ENCODE assay signal across 8 mouse cellular contexts in genomic region chr12:111559647-111560258, GRCm38 (mm10). TPM values are rescaled to one million over a fixed set of nuclear protein-coding genes. Genes with fewer than 3 reads are reported as not detected.
DNase-seq lines count a peak whose midpoint lies in the region; ATAC-seq and TF ChIP-seq lines count a peak whose summit lies in the region.

No protein-coding gene starts in this region.

- DNase-seq in kidney, adult 2 months, result no peak
- no peak for DNase-seq in kidney, postnatal 25 days
- DNase-seq in liver, result peak; percentile 44
- DNase-seq in naive thymus-derived CD4-positive, alpha-beta T cell, adult 2 months (ENCODE audit: low read depth), result peak; percentile 89
- DNase-seq in thymus, postnatal 4 days, result peak; percentile 63
- no peak for DNase-seq in urinary bladder, postnatal 36 days (ENCODE audit: low spot score in 2 of 2)

- H3K9me3 ChIP-seq in hindbrain, embryonic 15.5 days, result no peaks in the 10 kb centered on the region

- no peak for TF ChIP-seq CTCF in kidney, adult 2 months (conservative IDR thresholded peaks at IDR 0.05; ENCODE audit: insufficient read depth, insufficient read length, low read depth, low read length)

- H3K9ac ChIP-seq in hindbrain, embryonic 15.5 days, result no peak overlapping the region

- H3K4me3 ChIP-seq in kidney, adult 2 months (ENCODE audit: insufficient read depth, low read depth, low read length), result peak overlapping the region; percentile 15; the same call in 1 of the 2 replicates
- H3K4me3 ChIP-seq in hindbrain, embryonic 15.5 days, result peak overlapping the region; percentile 17

- H3K4me1 ChIP-seq in kidney, adult 2 months (ENCODE audit: control insufficient read depth, insufficient read depth, low read length), result 0 out of 2 replicates have a peak, but pooled peaks cover 5% of the 10 kb centered on the region
- peaks cover 12% of the 10 kb centered on the region; the same call in 1 of the 2 replicates for H3K4me1 ChIP-seq in hindbrain, embryonic 15.5 days (replicated peaks)

- TF ChIP-seq POLR2A in kidney, adult 2 months (IDR thresholded peaks at IDR 0.05; ENCODE audit: low read depth, low read length), result no peak

- peak overlapping the region; percentile 37 for H3K4me2 ChIP-seq in hindbrain, embryonic 15.5 days

- no peak overlapping the region for H3K27ac ChIP-seq in kidney, adult 2 months (ENCODE audit: insufficient read depth, low read depth, low read length)
- H3K27ac ChIP-seq in hindbrain, embryonic 15.5 days (replicated peaks), result peak overlapping the region; percentile 52

- WGBS in kidney, adult 2 months, result 26% methylated on average over 18 of the region's 18 CpGs
- WGBS in hindbrain, embryonic 15.5 days, result 54% methylated on average over 18 of the region's 18 CpGs

- no peaks in the 10 kb centered on the region for H3K36me3 ChIP-seq in kidney, adult 2 months (ENCODE audit: control insufficient read depth, insufficient read depth, low read length)
- H3K36me3 ChIP-seq in hindbrain, embryonic 15.5 days, result no peaks in the 10 kb centered on the region

- ATAC-seq in common myeloid progenitor, adult 5-6 weeks (replicated peaks; ENCODE audit: low read depth, poor library complexity, severe bottlenecking), result peak; percentile 81
- peak; percentile 38; the same call in 1 of the 2 replicates for ATAC-seq in hindbrain, embryonic 15.5 days (ENCODE audit: low FRiP score, low read depth)

- H3K27me3 ChIP-seq in kidney, adult 2 months (replicated peaks; ENCODE audit: control insufficient read depth, insufficient read depth, low read length), result no peaks in the 10 kb centered on the region
- no peaks in the 10 kb centered on the region for H3K27me3 ChIP-seq in hindbrain, embryonic 15.5 days

RNA-seq across cellular contexts. Expression of gene Mark3, which starts 14.6 kb away (rescaled TPM):
- polyA plus RNA-seq in kidney, adult 2 months (2012; rRNA removed), result 33.7 and 37.4 TPM in 2 replicates
- 60.4 and 76.4 TPM in 2 replicates for total RNA-seq in common myeloid progenitor, adult 5-6 weeks (2017)
- 52.2 and 52.3 TPM in 2 replicates for polyA plus RNA-seq in hindbrain, embryonic 15.5 days (2015; fragmentation: Nextera tagmentation; extraction: Ambion mirVana)

RNA-seq across cellular contexts. Expression of gene Eif5, which starts 21.9 kb away (rescaled TPM):
- 90.3 and 91.1 TPM in 2 replicates for polyA plus RNA-seq in kidney, adult 2 months (2012; rRNA removed)
- total RNA-seq in common myeloid progenitor, adult 5-6 weeks (2017), result 309 and 347 TPM in 2 replicates
- polyA plus RNA-seq in hindbrain, embryonic 15.5 days (2015; fragmentation: Nextera tagmentation; extraction: Ambion mirVana), result 490 and 510 TPM in 2 replicates

Comparison
In these comparisons a context has a peak if more than half of its experiments do, and no peak if none do; other contexts are left out.
1. DNase-seq: peak in liver (single experiment), naive thymus-derived CD4-positive, alpha-beta T cell, adult 2 months (single experiment) and thymus, postnatal 4 days (single experiment); none in kidney, adult 2 months (single experiment), kidney, postnatal 25 days (0 of 2) and urinary bladder, postnatal 36 days (0 of 2).